Mouse (Mus musculus) layer of hippocampus, adult 11-12 months (tissue): ENCODE measurements around the gene Slc22a4.
"Not testable (repeated sequence)": the region's sequence is repeated elsewhere in the genome, so short reads cannot be mapped to it uniquely, and the experiment has no call there.

Experiments
- DNase-seq: peaks from one replicate; pipeline ENCODE4 v3.0.0; 2022; ENCODE audit warnings: low spot score

Gene Slc22a4

GRCm38 (mm10) chr11:54057428-54057827 is 29.5 kb upstream of the Slc22a4 start:
- DNase-seq: no peak

GRCm38 (mm10) chr11:54056132-54056531 is 28.2 kb upstream of the Slc22a4 start:
- DNase-seq: peak; percentile 45

GRCm38 (mm10) chr11:54054257-54054656 is 26.4 kb upstream of the Slc22a4 start:
- DNase-seq: peak; percentile 53

GRCm38 (mm10) chr11:54053090-54053489 is 25.2 kb upstream of the Slc22a4 start:
- DNase-seq: no peak

GRCm38 (mm10) chr11:54052128-54052527 is 24.2 kb upstream of the Slc22a4 start:
- no peak for DNase-seq

- no peak for DNase-seq
Measured at GRCm38 (mm10) chr11:54051161-54051560, 23.3 kb upstream of the Slc22a4 start.

GRCm38 (mm10) chr11:54050205-54050604 is 22.3 kb upstream of the Slc22a4 start:
- DNase-seq: no peak

GRCm38 (mm10) chr11:54040676-54041075 is 12.8 kb upstream of the Slc22a4 start:
- no peak for DNase-seq

GRCm38 (mm10) chr11:54032872-54033271 is 5.0 kb upstream of the Slc22a4 start:
- not testable (repeated sequence) for DNase-seq

GRCm38 (mm10) chr11:54028997-54029396 is 1.1 kb upstream of the Slc22a4 start:
- DNase-seq: no peak

- DNase-seq: no peak
Measured at GRCm38 (mm10) chr11:54027131-54028043, 503 bp downstream of the Slc22a4 start.

- DNase-seq: no peak
Measured at GRCm38 (mm10) chr11:54026491-54027041, 1.3 kb downstream of the Slc22a4 start.

- no peak for DNase-seq
Measured at GRCm38 (mm10) chr11:54021396-54022093, 6.3 kb downstream of the Slc22a4 start.

GRCm38 (mm10) chr11:54018893-54019732 is 8.8 kb downstream of the Slc22a4 start:
- no peak for DNase-seq

GRCm38 (mm10) chr11:54017596-54017995 is 10.3 kb downstream of the Slc22a4 start:
- DNase-seq: no peak

- DNase-seq: no peak
Measured at GRCm38 (mm10) chr11:54016051-54016450, 11.8 kb downstream of the Slc22a4 start.

GRCm38 (mm10) chr11:54012961-54013360 is 14.9 kb downstream of the Slc22a4 start:
- no peak for DNase-seq

GRCm38 (mm10) chr11:54011255-54011654 is 16.6 kb downstream of the Slc22a4 start:
- DNase-seq: no peak

GRCm38 (mm10) chr11:54008416-54008920 is 19.4 kb downstream of the Slc22a4 start:
- no peak for DNase-seq

GRCm38 (mm10) chr11:54007717-54008116 is 20.2 kb downstream of the Slc22a4 start:
- DNase-seq: no peak

GRCm38 (mm10) chr11:54006901-54007300 is 21.0 kb downstream of the Slc22a4 start:
- no peak for DNase-seq

- not testable (repeated sequence) for DNase-seq
Measured at GRCm38 (mm10) chr11:54006362-54006761, 21.5 kb downstream of the Slc22a4 start.
